Mouse (Mus musculus) left cerebral cortex, postnatal 10 days (tissue): ENCODE data around the gene Tctn1. TPM values are rescaled to one million over a fixed set of nuclear protein-coding genes. Genes with fewer than 3 reads are reported as not detected.

Experiments used
- DNase-seq, 2 experiments: peaks; one replicate each; pipeline ENCODE4 v3.0.0; 2021 to 2022; ENCODE audit warnings: low spot score in 2 of 2, mixed read lengths in 1 of 2; ENCODE audit errors: extremely low spot score in 1 of 2
- intact Hi-C: fragments of 180-260 bp; cut with DNase I; formaldehyde crosslinking; loops from one replicate; pipeline ENCODE4 v1.15.1; 2025
- total RNA-seq, 2 experiments: library from RNA; stranded (reverse); gene quantifications; 2 replicates each; pipeline ENCODE4 v1.2.3; 2021

The Tctn1 gene
- total RNA-seq, result 10 to 100 TPM; 13.1 to 15.6 TPM

- intact Hi-C loops, result no loop called here
- peak; percentile 78 to 95 for DNase-seq
Measured at GRCm38 (mm10) chr5:122263933-122264905, at the start of gene Tctn1. Tctn1 (minus strand) TSS chr5:122264460.

GRCm38 (mm10) chr5:122312942-122313684 is 48.9 kb upstream of the Tctn1 start:
- intact Hi-C loops, result no loop called here
- DNase-seq, result no peak

- intact Hi-C loops, result no loop called here
- DNase-seq, result no peak
Measured at GRCm38 (mm10) chr5:122312346-122312745, 48.1 kb upstream of the Tctn1 start.

- intact Hi-C loops, result no loop called here
- no peak for DNase-seq
Measured at GRCm38 (mm10) chr5:122311692-122312091, 47.4 kb upstream of the Tctn1 start.

GRCm38 (mm10) chr5:122310699-122311098 is 46.4 kb upstream of the Tctn1 start:
- no peak for DNase-seq
- intact Hi-C loops, result no loop called here

GRCm38 (mm10) chr5:122306536-122306935 is 42.3 kb upstream of the Tctn1 start:
- intact Hi-C loops, result no loop called here
- DNase-seq, result no peak

- intact Hi-C loops, result no loop called here
- no peak for DNase-seq
Measured at GRCm38 (mm10) chr5:122305472-122305871, 41.2 kb upstream of the Tctn1 start.

GRCm38 (mm10) chr5:122304541-122304940 is 40.3 kb upstream of the Tctn1 start:
- DNase-seq, result no peak
- intact Hi-C loops, result no loop called here

- intact Hi-C loops, result no loop called here
- DNase-seq, result no peak
Measured at GRCm38 (mm10) chr5:122303937-122304336, 39.7 kb upstream of the Tctn1 start.

GRCm38 (mm10) chr5:122302810-122303745 is 38.8 kb upstream of the Tctn1 start:
- DNase-seq, result no peak
- intact Hi-C loops, result no loop called here

GRCm38 (mm10) chr5:122300071-122300518 is 35.8 kb upstream of the Tctn1 start:
- intact Hi-C loops, result no loop called here
- DNase-seq, result no peak

GRCm38 (mm10) chr5:122295113-122295935 is 31.1 kb upstream of the Tctn1 start:
- intact Hi-C loops, result no loop called here
- DNase-seq, result no peak

GRCm38 (mm10) chr5:122294219-122294735 is 30.0 kb upstream of the Tctn1 start:
- intact Hi-C loops, result no loop called here

GRCm38 (mm10) chr5:122293131-122293530 is 28.9 kb upstream of the Tctn1 start:
- DNase-seq, result no peak
- intact Hi-C loops, result no loop called here

More at GRCm38 (mm10) chr5:122294219-122294735, 30.0 kb upstream of the Tctn1 start:
- no peak for DNase-seq

GRCm38 (mm10) chr5:122291553-122292339 is 27.5 kb upstream of the Tctn1 start:
- no peak for DNase-seq
- intact Hi-C loops, result no loop called here

- DNase-seq, result no peak
- intact Hi-C loops, result no loop called here
Measured at GRCm38 (mm10) chr5:122291149-122291548, 26.9 kb upstream of the Tctn1 start.
